Mouse (Mus musculus): Measurements from ENCODE around the gene Sema3b.

The Sema3b gene

DNA sequence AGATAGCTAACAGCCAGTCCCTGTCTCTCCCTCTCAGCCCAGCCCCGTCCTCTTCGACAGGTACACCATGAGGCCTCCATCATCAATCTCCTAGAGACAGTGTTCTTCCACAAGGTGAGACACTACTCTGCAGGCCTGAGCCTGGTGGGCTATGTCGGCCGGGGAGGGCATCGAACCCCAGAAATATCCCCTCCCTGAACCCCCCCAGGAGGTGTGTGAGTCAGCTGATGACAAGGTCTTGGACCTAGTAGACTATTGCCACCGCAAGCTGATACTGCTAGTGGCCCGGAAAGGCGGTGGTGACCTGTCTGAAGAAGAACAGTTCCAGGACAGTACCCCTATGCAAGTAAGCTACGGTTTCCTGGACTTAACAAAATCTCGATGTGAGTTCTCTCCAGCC lies 60.2 kb downstream of the Sema3b start:
- no peak for DNase-seq (ENCODE audit: low read depth, low spot score)

DNA sequence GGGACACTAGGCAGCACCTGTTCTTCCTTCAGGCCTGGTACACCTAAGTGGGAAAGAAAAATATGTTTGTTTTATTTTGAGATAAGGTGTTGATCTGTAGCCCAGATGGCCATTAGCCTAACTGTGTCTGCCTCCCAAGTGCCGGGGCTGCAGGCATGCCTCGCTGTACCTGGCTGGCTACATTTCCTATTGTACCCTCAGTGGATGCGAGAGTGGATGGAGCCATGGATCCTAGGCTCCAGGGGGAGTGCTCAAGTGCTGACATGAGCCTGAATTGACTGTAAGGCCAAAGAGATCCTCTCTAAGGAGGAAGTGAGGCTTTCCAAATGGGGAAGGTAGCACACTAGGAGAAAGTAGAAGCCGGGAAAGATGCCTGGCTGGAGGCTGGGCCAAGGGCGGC lies 61.1 kb downstream of the Sema3b start:
- DNase-seq (ENCODE audit: low read depth, low spot score): no peak
